Mouse (Mus musculus): Measurements from ENCODE around the gene Sec61a2. TPM values are rescaled to one million over a fixed set of nuclear protein-coding genes. Genes with fewer than 3 reads are reported as not detected.

Gene Sec61a2
- 100 to 1,000 TPM in 7 of 26 experiments, 10 to 100 TPM in 19; 47.5 to 141 (median 88.8) TPM for total RNA-seq (2018; cell fraction: chromatin; rRNA removed)
- 10 to 100 TPM in 1 of 26 experiments, 1 to 10 TPM in 25; 3.3 to 11.3 (median 5.0) TPM for total RNA-seq (2018; cell fraction: cytosol; rRNA removed)
- 100 to 1,000 TPM in 2 of 26 experiments, 10 to 100 TPM in 24; 28.3 to 114 (median 52.4) TPM for total RNA-seq (2018; cell fraction: nucleus; rRNA removed)
- polyA plus RNA-seq (2018): 9.4 to 13.9 TPM (median 11.3 TPM) in 3 replicates

- H3K79me2 ChIP-seq (ENCODE audit: inconsistent target): peaks cover 8% of the 10 kb centered on the region; the same call in 1 of the 2 replicates
- WGBS (ENCODE audit: missing documents): under 1% methylated on average over 60 of the region's 62 CpGs
- peak within 1 kb of the TSS; percentile 49 for H3K4me3 ChIP-seq (ENCODE audit: inconsistent target)
- peak within 1 kb of the TSS; percentile 19; the same call in 1 of the 2 replicates for H3K27ac ChIP-seq
- 0 out of 2 replicates have a peak, but pooled peaks cover 10% of the 10 kb centered on the region for H3K36me3 ChIP-seq (ENCODE audit: inconsistent target)
Observed at GRCm38 (mm10) chr2:5894843-5895570, at the start of gene Sec61a2. TSS of gene Sec61a2 (minus strand) at chr2:5895432.

GRCm38 (mm10) chr2:5943071-5943470 is 47.8 kb upstream of the Sec61a2 start:
- no peak overlapping the region for H3K27ac ChIP-seq
- H3K79me2 ChIP-seq (ENCODE audit: inconsistent target): no peaks in the 10 kb centered on the region
- no peaks in the 10 kb centered on the region for H3K36me3 ChIP-seq (ENCODE audit: inconsistent target)
- H3K4me3 ChIP-seq (ENCODE audit: inconsistent target): 0 out of 2 replicates have a peak overlapping the region, but pooled peaks have one; percentile 37
- WGBS (ENCODE audit: missing documents): 66% methylated on average over 4 of the region's 4 CpGs

- no peaks in the 10 kb centered on the region for H3K79me2 ChIP-seq (ENCODE audit: inconsistent target)
- H3K27ac ChIP-seq: no peak within 1 kb of the TSS
- 6% methylated on average over 36 of the region's 36 CpGs for WGBS (ENCODE audit: missing documents)
- H3K4me3 ChIP-seq (ENCODE audit: inconsistent target): peak within 1 kb of the TSS; percentile 37
- no peaks in the 10 kb centered on the region for H3K36me3 ChIP-seq (ENCODE audit: inconsistent target)
Observed at GRCm38 (mm10) chr2:5942416-5943032, 47.3 kb upstream of the Sec61a2 start, which contains the start of gene Dhtkd1. TSS of gene Dhtkd1 (minus strand) at chr2:5942792.

- Histone ChIP-seq H3K79me2 (ENCODE audit: inconsistent target) (no peaks in the 10 kb centered on the region), H3K4me3 (ENCODE audit: inconsistent target) (peak overlapping the region; percentile 37), H3K27ac (no peak overlapping the region), H3K36me3 (ENCODE audit: inconsistent target) (no peaks in the 10 kb centered on the region)
- WGBS (ENCODE audit: missing documents): 70% methylated on average over 11 of the region's 11 CpGs
Observed at GRCm38 (mm10) chr2:5941861-5942415, 46.7 kb upstream of the Sec61a2 start.

GRCm38 (mm10) chr2:5940936-5941335 is 45.7 kb upstream of the Sec61a2 start:
- 94% methylated on average over 9 of the region's 9 CpGs for WGBS (ENCODE audit: missing documents)
- Histone ChIP-seq H3K36me3 (ENCODE audit: inconsistent target) (no peaks in the 10 kb centered on the region), H3K79me2 (ENCODE audit: inconsistent target) (no peaks in the 10 kb centered on the region), H3K27ac (no peak overlapping the region), H3K4me3 (ENCODE audit: inconsistent target) (no peak overlapping the region)

GRCm38 (mm10) chr2:5939911-5940310 is 44.7 kb upstream of the Sec61a2 start:
- Histone ChIP-seq H3K4me3 (ENCODE audit: inconsistent target) (no peak overlapping the region), H3K27ac (no peak overlapping the region), H3K36me3 (ENCODE audit: inconsistent target) (no peaks in the 10 kb centered on the region), H3K79me2 (ENCODE audit: inconsistent target) (no peaks in the 10 kb centered on the region)
- 92% methylated on average over 6 of the region's 14 CpGs for WGBS (ENCODE audit: missing documents)

GRCm38 (mm10) chr2:5939319-5939718 is 44.1 kb upstream of the Sec61a2 start:
- Histone ChIP-seq H3K79me2 (ENCODE audit: inconsistent target) (no peaks in the 10 kb centered on the region), H3K27ac (no peak overlapping the region), H3K36me3 (ENCODE audit: inconsistent target) (no peaks in the 10 kb centered on the region), H3K4me3 (ENCODE audit: inconsistent target) (no peak overlapping the region)
- WGBS (ENCODE audit: missing documents): 98% methylated on average over 3 of the region's 3 CpGs

GRCm38 (mm10) chr2:5936550-5936949 is 41.3 kb upstream of the Sec61a2 start:
- Histone ChIP-seq H3K4me3 (ENCODE audit: inconsistent target) (no peak overlapping the region), H3K79me2 (ENCODE audit: inconsistent target) (no peaks in the 10 kb centered on the region), H3K27ac (no peak overlapping the region), H3K36me3 (ENCODE audit: inconsistent target) (no peaks in the 10 kb centered on the region)
- WGBS (ENCODE audit: missing documents): 93% methylated on average over 4 of the region's 4 CpGs

- WGBS (ENCODE audit: missing documents): 85% methylated on average over 6 of the region's 6 CpGs
- Histone ChIP-seq H3K4me3 (ENCODE audit: inconsistent target) (no peak overlapping the region), H3K36me3 (ENCODE audit: inconsistent target) (no peaks in the 10 kb centered on the region), H3K27ac (no peak overlapping the region), H3K79me2 (ENCODE audit: inconsistent target) (no peaks in the 10 kb centered on the region)
Observed at GRCm38 (mm10) chr2:5936068-5936467, 40.8 kb upstream of the Sec61a2 start.

GRCm38 (mm10) chr2:5934936-5935335 is 39.7 kb upstream of the Sec61a2 start:
- H3K4me3 ChIP-seq (ENCODE audit: inconsistent target): no peak overlapping the region
- no peak overlapping the region for H3K27ac ChIP-seq
- H3K36me3 ChIP-seq (ENCODE audit: inconsistent target): no peaks in the 10 kb centered on the region
- 97% methylated on average over 3 of the region's 3 CpGs for WGBS (ENCODE audit: missing documents)
- no peaks in the 10 kb centered on the region for H3K79me2 ChIP-seq (ENCODE audit: inconsistent target)

- H3K79me2 ChIP-seq (ENCODE audit: inconsistent target): no peaks in the 10 kb centered on the region
- H3K4me3 ChIP-seq (ENCODE audit: inconsistent target): no peak overlapping the region
- H3K36me3 ChIP-seq (ENCODE audit: inconsistent target): no peaks in the 10 kb centered on the region
- no peak overlapping the region for H3K27ac ChIP-seq
- WGBS (ENCODE audit: missing documents): 82% methylated on average over 5 of the region's 5 CpGs
Observed at GRCm38 (mm10) chr2:5931938-5932337, 36.7 kb upstream of the Sec61a2 start.

GRCm38 (mm10) chr2:5930291-5931054 is 35.2 kb upstream of the Sec61a2 start:
- Histone ChIP-seq H3K36me3 (ENCODE audit: inconsistent target) (no peaks in the 10 kb centered on the region), H3K79me2 (ENCODE audit: inconsistent target) (no peaks in the 10 kb centered on the region), H3K27ac (no peak overlapping the region), H3K4me3 (ENCODE audit: inconsistent target) (no peak overlapping the region)
- WGBS (ENCODE audit: missing documents): 39% methylated on average over 18 of the region's 18 CpGs

GRCm38 (mm10) chr2:5929793-5930192 is 34.6 kb upstream of the Sec61a2 start:
- Histone ChIP-seq H3K36me3 (ENCODE audit: inconsistent target) (no peaks in the 10 kb centered on the region), H3K27ac (no peak overlapping the region), H3K79me2 (ENCODE audit: inconsistent target) (no peaks in the 10 kb centered on the region), H3K4me3 (ENCODE audit: inconsistent target) (no peak overlapping the region)
- WGBS (ENCODE audit: missing documents): 91% methylated on average over 5 of the region's 5 CpGs

GRCm38 (mm10) chr2:5927481-5927880 is 32.2 kb upstream of the Sec61a2 start:
- H3K36me3 ChIP-seq (ENCODE audit: inconsistent target): no peaks in the 10 kb centered on the region
- no peak overlapping the region for H3K4me3 ChIP-seq (ENCODE audit: inconsistent target)
- WGBS (ENCODE audit: missing documents): 96% methylated on average over 5 of the region's 5 CpGs
- no peaks in the 10 kb centered on the region for H3K79me2 ChIP-seq (ENCODE audit: inconsistent target)
- H3K27ac ChIP-seq: no peak overlapping the region

Data from macrophage (primary cell).